Mouse (Mus musculus) heart, embryonic 15.5 days (tissue): ENCODE measurements around the gene Lbhd2. TPM values are rescaled to one million over a fixed set of nuclear protein-coding genes. Genes with fewer than 3 reads are reported as not detected.

ENCODE experiments used
- ATAC-seq: fragments of 200-750 bp; cut with Nextera tagmentation; replicated peaks from 2 replicates; pipeline ENCODE4 v1.8.0; 2017; ENCODE audit warnings: low read depth, moderate TSS enrichment; ENCODE audit not compliant: insufficient number of reproducible peaks, insufficient read depth, low FRiP score
- H3K27ac ChIP-seq: fragments of 300-500 bp; sonication (generic); 2 replicates; pipeline ENCODE4 v1.5.1; 2015; ENCODE audit warnings: mild to moderate bottlenecking, inconsistent platforms
- H3K27me3 ChIP-seq: fragments of 300-500 bp; sonication (generic); 2 replicates; pipeline ENCODE4 v1.6.1; 2015; ENCODE audit warnings: inconsistent platforms
- H3K36me3 ChIP-seq: fragments of 300-500 bp; sonication (generic); 2 replicates; pipeline ENCODE4 v1.6.1; 2015; ENCODE audit warnings: mild to moderate bottlenecking, inconsistent platforms
- H3K4me1 ChIP-seq: fragments of 300-500 bp; sonication (generic); replicated peaks from 2 replicates; pipeline ENCODE4 v1.6.1; 2015; ENCODE audit warnings: inconsistent platforms
- H3K4me2 ChIP-seq: fragments of 300-500 bp; sonication (generic); 2 replicates; pipeline ENCODE4 v1.6.1; 2015; ENCODE audit warnings: inconsistent platforms, mild to moderate bottlenecking, moderate library complexity
- H3K4me3 ChIP-seq: fragments of 300-500 bp; sonication (generic); 2 replicates; pipeline ENCODE4 v1.5.1; 2015; ENCODE audit warnings: mild to moderate bottlenecking, inconsistent platforms
- H3K9ac ChIP-seq: fragments of 300-500 bp; sonication (generic); 2 replicates; pipeline ENCODE4 v1.6.1; 2015; ENCODE audit warnings: mild to moderate bottlenecking, inconsistent platforms
- H3K9me3 ChIP-seq: fragments of 300-500 bp; sonication (generic); replicated peaks from 2 replicates; pipeline ENCODE4 v1.6.1; 2016; ENCODE audit warnings: inconsistent platforms
- WGBS: fragments of 180-500 bp; shearing (Covaris S2); methylation state at CpG from one replicate; pipeline ENCODE4 v1.1.7; 2015; ENCODE audit warnings: mixed read lengths; 5-methylcytosine and 5-hydroxymethylcytosine counted together
- polyA plus RNA-seq: library from polyadenylated mRNA; unstranded; fragments of >200 nt; fragmentation: Nextera tagmentation; extraction: Ambion mirVana; gene quantifications from 2 replicates; pipeline ENCODE4 v1.2.1, GENCODE M21; 2015

Lbhd2 gene
- polyA plus RNA-seq, 1 experiment from 2014 or later: 0.45 TPM

GRCm38 (mm10) chr12:111404880-111405279 lies 1.7 kb upstream of the Lbhd2 start:
- no peaks in the 10 kb centered on the region for H3K36me3 ChIP-seq
- WGBS: 55% methylated on average over 10 of the region's 10 CpGs

GRCm38 (mm10) chr12:111409583-111409982 lies 3.0 kb downstream of the Lbhd2 start:
- no peak overlapping the region for H3K4me2 ChIP-seq
- no peak overlapping the region for H3K27ac ChIP-seq
- H3K4me1 ChIP-seq: peaks cover 34% of the 10 kb centered on the region
- H3K9ac ChIP-seq: no peak overlapping the region
- no peaks in the 10 kb centered on the region for H3K9me3 ChIP-seq
- 50% methylated on average over 5 of the region's 5 CpGs for WGBS
- no peak for ATAC-seq
- H3K4me3 ChIP-seq: no peak overlapping the region
- peaks cover 37% of the 10 kb centered on the region for H3K27me3 ChIP-seq
- H3K36me3 ChIP-seq: no peaks in the 10 kb centered on the region

More at GRCm38 (mm10) chr12:111404880-111405279, 1.7 kb upstream of the Lbhd2 start:
- peaks cover 14% of the 10 kb centered on the region for H3K4me1 ChIP-seq
- peaks cover 47% of the 10 kb centered on the region for H3K27me3 ChIP-seq
- H3K9me3 ChIP-seq: no peaks in the 10 kb centered on the region
- H3K4me3 ChIP-seq: no peak overlapping the region
- ATAC-seq: no peak
- H3K27ac ChIP-seq: no peak overlapping the region
- H3K9ac ChIP-seq: no peak overlapping the region
- H3K4me2 ChIP-seq: no peak overlapping the region

GRCm38 (mm10) chr12:111411631-111412355 lies 5.2 kb downstream of the Lbhd2 start:
- Histone ChIP-seq H3K9me3 (no peaks in the 10 kb centered on the region), H3K4me1 (peaks cover 33% of the 10 kb centered on the region), H3K36me3 (no peaks in the 10 kb centered on the region), H3K4me3 (no peak overlapping the region), H3K9ac (no peak overlapping the region), H3K27ac (peak overlapping the region; percentile 85), H3K27me3 (peaks cover 25% of the 10 kb centered on the region), H3K4me2 (no peak overlapping the region)
- 75% methylated on average over 8 of the region's 8 CpGs for WGBS
- ATAC-seq: no peak

- peaks cover 38% of the 10 kb centered on the region for H3K4me1 ChIP-seq
- ATAC-seq: peak; percentile 23
- peak overlapping the region; percentile 63 for H3K9ac ChIP-seq
- H3K9me3 ChIP-seq: no peaks in the 10 kb centered on the region
- peaks cover 16% of the 10 kb centered on the region for H3K27me3 ChIP-seq
- no peaks in the 10 kb centered on the region for H3K36me3 ChIP-seq
- peak overlapping the region; percentile 51 for H3K4me3 ChIP-seq
- peak overlapping the region; percentile 83 for H3K4me2 ChIP-seq
- WGBS: 12% methylated on average over 12 of the region's 12 CpGs
- H3K27ac ChIP-seq: peak overlapping the region; percentile 85
Measured at GRCm38 (mm10) chr12:111412581-111413284, 6.1 kb downstream of the Lbhd2 start.

- peak overlapping the region; percentile 85 for H3K27ac ChIP-seq
- peak overlapping the region; percentile 51 for H3K4me3 ChIP-seq
- H3K4me1 ChIP-seq: peaks cover 38% of the 10 kb centered on the region
- WGBS: 2% methylated on average over 21 of the region's 21 CpGs
- H3K9ac ChIP-seq: peak overlapping the region; percentile 63
- peaks cover 11% of the 10 kb centered on the region; the same call in 1 of the 2 replicates for H3K27me3 ChIP-seq
- no peaks in the 10 kb centered on the region for H3K36me3 ChIP-seq
- H3K9me3 ChIP-seq: no peaks in the 10 kb centered on the region
- H3K4me2 ChIP-seq: peak overlapping the region; percentile 83
- ATAC-seq: peak; percentile 82
Measured at GRCm38 (mm10) chr12:111413300-111413699, 6.7 kb downstream of the Lbhd2 start.

GRCm38 (mm10) chr12:111416921-111417779 lies 10.5 kb downstream of the Lbhd2 start, which contains the start of gene Exoc3l4:
Gene Exoc3l4 (plus strand): TSS chr12:111417017.
- Histone ChIP-seq H3K4me3 (peak within 1 kb of the TSS; percentile 44), H3K36me3 (no peaks in the 10 kb centered on the region), H3K4me2 (peak within 1 kb of the TSS; percentile 72), H3K9ac (peak within 1 kb of the TSS; percentile 47), H3K9me3 (no peaks in the 10 kb centered on the region), H3K4me1 (peaks cover 54% of the 10 kb centered on the region), H3K27me3 (peaks cover 16% of the 10 kb centered on the region), H3K27ac (peak within 1 kb of the TSS; percentile 44; the same call in 1 of the 2 replicates)
- no peak; the same call in 1 of the 2 replicates for ATAC-seq
- 7% methylated on average over 17 of the region's 17 CpGs for WGBS

- 73% methylated on average over 5 of the region's 5 CpGs for WGBS
Measured at GRCm38 (mm10) chr12:111419918-111420317, 13.3 kb downstream of the Lbhd2 start.

GRCm38 (mm10) chr12:111420946-111421709 lies 14.5 kb downstream of the Lbhd2 start:
- no peak overlapping the region for H3K4me3 ChIP-seq
- no peaks in the 10 kb centered on the region for H3K9me3 ChIP-seq
- H3K4me2 ChIP-seq: peak overlapping the region; percentile 49
- H3K9ac ChIP-seq: peak overlapping the region; percentile 25; the same call in 1 of the 2 replicates
- 19% methylated on average over 7 of the region's 7 CpGs for WGBS
- peaks cover 54% of the 10 kb centered on the region for H3K27me3 ChIP-seq
- peak overlapping the region; percentile 53 for H3K27ac ChIP-seq
- H3K4me1 ChIP-seq: peaks cover 55% of the 10 kb centered on the region
- ATAC-seq: no peak; the same call in 1 of the 2 replicates
- H3K36me3 ChIP-seq: no peaks in the 10 kb centered on the region

More at GRCm38 (mm10) chr12:111419918-111420317, 13.3 kb downstream of the Lbhd2 start:
- Histone ChIP-seq H3K4me1 (peaks cover 45% of the 10 kb centered on the region), H3K27ac (no peak overlapping the region), H3K4me2 (no peak overlapping the region), H3K4me3 (no peak overlapping the region), H3K27me3 (peaks cover 44% of the 10 kb centered on the region), H3K36me3 (no peaks in the 10 kb centered on the region), H3K9me3 (no peaks in the 10 kb centered on the region), H3K9ac (no peak overlapping the region)
- no peak for ATAC-seq

- Histone ChIP-seq H3K4me1 (peaks cover 45% of the 10 kb centered on the region), H3K4me2 (no peak overlapping the region), H3K4me3 (no peak overlapping the region), H3K27me3 (peaks cover 63% of the 10 kb centered on the region), H3K36me3 (no peaks in the 10 kb centered on the region), H3K9ac (no peak overlapping the region), H3K27ac (no peak overlapping the region), H3K9me3 (no peaks in the 10 kb centered on the region)
- ATAC-seq: no peak
- 69% methylated on average over 5 of the region's 5 CpGs for WGBS
Measured at GRCm38 (mm10) chr12:111422852-111423251, 16.2 kb downstream of the Lbhd2 start.

- H3K9me3 ChIP-seq: no peaks in the 10 kb centered on the region
- H3K9ac ChIP-seq: no peak overlapping the region
- H3K4me3 ChIP-seq: peak overlapping the region; percentile 31
- no peak for ATAC-seq
- peaks cover 51% of the 10 kb centered on the region for H3K4me1 ChIP-seq
- H3K27ac ChIP-seq: no peak overlapping the region
- WGBS: 21% methylated on average over 43 of the region's 43 CpGs
- H3K36me3 ChIP-seq: no peaks in the 10 kb centered on the region
- H3K27me3 ChIP-seq: peaks cover 69% of the 10 kb centered on the region
- H3K4me2 ChIP-seq: peak overlapping the region; percentile 54
Measured at GRCm38 (mm10) chr12:111423570-111424129, 17.0 kb downstream of the Lbhd2 start.
